Mouse (Mus musculus) limb, embryonic 12.5 days (tissue): ENCODE measurements around the gene Bcorl1. TPM values are rescaled to one million over a fixed set of nuclear protein-coding genes. Genes with fewer than 3 reads are reported as not detected.
A peak's percentile ranks its signal among the peaks of the same experiment; 100 is the strongest.

Source experiments
- ATAC-seq: fragments of 200-750 bp; cut with Nextera tagmentation; 2 replicates; pipeline ENCODE4 v1.8.0; 2017; ENCODE audit warnings: low read depth, moderate TSS enrichment; ENCODE audit not compliant: insufficient number of reproducible peaks, insufficient read depth, low FRiP score, low TSS enrichment
- H3K27ac ChIP-seq: fragments of 300-500 bp; sonication (generic); 2 replicates; pipeline ENCODE4 v1.5.1; 2016; ENCODE audit warnings: mild to moderate bottlenecking, moderate library complexity
- H3K27me3 ChIP-seq: fragments of 300-500 bp; sonication (generic); 2 replicates; pipeline ENCODE4 v1.6.1; 2016; ENCODE audit warnings: mild to moderate bottlenecking, moderate library complexity
- H3K36me3 ChIP-seq: fragments of 300-500 bp; sonication (generic); 2 replicates; pipeline ENCODE4 v1.6.1; 2016; ENCODE audit warnings: mild to moderate bottlenecking, moderate library complexity
- H3K4me1 ChIP-seq: fragments of 300-500 bp; sonication (generic); replicated peaks from 2 replicates; pipeline ENCODE4 v1.6.1; 2016
- H3K4me2 ChIP-seq: fragments of 300-500 bp; sonication (generic); 2 replicates; pipeline ENCODE4 v1.6.1; 2016; ENCODE audit warnings: mild to moderate bottlenecking, moderate library complexity
- H3K4me3 ChIP-seq: fragments of 300-500 bp; sonication (generic); replicated peaks from 2 replicates; pipeline ENCODE4 v1.5.1; 2016; ENCODE audit warnings: mild to moderate bottlenecking
- H3K9ac ChIP-seq: fragments of 300-500 bp; sonication (generic); replicated peaks from 2 replicates; pipeline ENCODE4 v1.6.1; 2016; ENCODE audit warnings: mild to moderate bottlenecking, moderate library complexity
- H3K9me3 ChIP-seq: fragments of 300-500 bp; sonication (generic); 2 replicates; pipeline ENCODE4 v1.6.1; 2016; ENCODE audit warnings: mild to moderate bottlenecking, moderate library complexity
- WGBS: fragments of 180-500 bp; shearing (Covaris S2); methylation state at CpG from one replicate; pipeline ENCODE4 v1.1.7; 2016; 5-methylcytosine and 5-hydroxymethylcytosine counted together
- polyA plus RNA-seq: library from polyadenylated mRNA; unstranded; fragments of >200 nt; fragmentation: Nextera tagmentation; extraction: Ambion mirVana; gene quantifications from 2 replicates; pipeline ENCODE4 v1.2.1, GENCODE M21; 2016

The Bcorl1 gene
- polyA plus RNA-seq, 1 experiment from 2014 or later = 5.3 TPM

DNA sequence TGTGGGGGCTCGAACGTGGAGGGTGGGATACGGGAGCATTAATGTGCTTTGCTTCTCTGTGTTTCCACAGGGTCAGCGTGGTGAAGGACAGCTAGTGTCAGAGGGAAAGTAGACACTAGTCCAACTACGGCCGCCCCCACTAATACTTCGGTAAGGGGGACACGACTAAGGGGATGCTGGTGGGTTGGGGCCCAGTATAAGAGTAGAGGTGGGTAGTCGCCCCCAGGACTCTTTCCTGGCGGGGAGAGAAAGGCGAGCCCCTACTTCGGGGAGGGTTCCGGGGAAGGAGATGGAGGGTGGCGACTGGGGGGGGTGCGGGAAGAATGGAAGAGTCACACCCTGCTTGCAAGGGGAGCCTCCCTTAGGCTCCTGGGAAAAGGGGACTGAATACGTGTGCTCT lies 1.6 kb downstream of the Bcorl1 start:
- Histone ChIP-seq H3K27ac (no peak overlapping the region), H3K4me1 (0 out of 2 replicates have a peak, but pooled peaks cover 3% of the 10 kb centered on the region), H3K36me3 (no peaks in the 10 kb centered on the region), H3K9ac (peak overlapping the region; percentile 61; the same call in 1 of the 2 replicates), H3K27me3 (peaks cover 53% of the 10 kb centered on the region), H3K9me3 (no peaks in the 10 kb centered on the region), H3K4me2 (peak overlapping the region; percentile 72), H3K4me3 (peak overlapping the region; percentile 55)
- WGBS = 11% methylated on average over 16 of the region's 16 CpGs
- ATAC-seq = 0 out of 2 replicates have a peak, but pooled peaks have one; percentile 1

DNA sequence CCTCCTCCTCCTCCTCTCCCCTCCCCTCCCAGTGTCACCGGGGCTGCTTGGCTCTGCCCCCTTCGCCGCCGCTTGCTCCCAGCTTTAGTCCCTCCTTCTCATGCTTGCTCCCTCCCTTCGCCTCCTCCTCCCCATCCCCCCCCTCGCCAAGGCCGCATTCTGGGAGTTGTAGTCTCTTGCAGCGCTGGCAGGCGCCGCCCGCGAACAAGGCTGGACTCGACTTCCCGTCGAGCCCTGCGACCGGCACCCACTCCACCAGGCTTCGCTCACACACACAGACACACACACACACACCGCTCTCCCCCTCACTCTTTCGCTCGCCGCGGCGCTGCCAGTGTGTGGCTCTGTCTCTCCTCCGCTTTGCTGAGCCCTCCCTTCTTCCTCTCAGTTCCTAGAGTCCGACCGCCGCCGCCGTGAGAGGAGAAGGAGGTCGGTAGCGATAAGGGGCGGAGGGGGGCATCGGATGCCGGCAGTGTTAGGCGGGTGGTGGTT lies 2.3 kb downstream of the Bcorl1 start:
- Histone ChIP-seq H3K9me3 (no peaks in the 10 kb centered on the region), H3K27ac (peak overlapping the region; percentile 69), H3K36me3 (no peaks in the 10 kb centered on the region), H3K4me3 (peak overlapping the region; percentile 55), H3K9ac (peak overlapping the region; percentile 64; the same call in 1 of the 2 replicates), H3K4me2 (peak overlapping the region; percentile 72), H3K4me1 (0 out of 2 replicates have a peak, but pooled peaks cover 3% of the 10 kb centered on the region), H3K27me3 (peaks cover 53% of the 10 kb centered on the region)
- ATAC-seq = peak; percentile 88
- WGBS = 11% methylated on average over 28 of the region's 36 CpGs

- H3K27ac ChIP-seq = peak overlapping the region; percentile 73
- H3K9ac ChIP-seq = peak overlapping the region; percentile 64
- H3K4me2 ChIP-seq = peak overlapping the region; percentile 72
- H3K36me3 ChIP-seq = no peaks in the 10 kb centered on the region
- ATAC-seq = 0 out of 2 replicates have a peak, but pooled peaks have one; percentile 0
- peaks cover 53% of the 10 kb centered on the region for H3K27me3 ChIP-seq
- H3K4me1 ChIP-seq = 0 out of 2 replicates have a peak, but pooled peaks cover 3% of the 10 kb centered on the region
- no peaks in the 10 kb centered on the region for H3K9me3 ChIP-seq
- H3K4me3 ChIP-seq = peak overlapping the region; percentile 55
- WGBS = 13% methylated on average over 24 of the region's 30 CpGs
Measured at GRCm38 (mm10) chrX:48343966-48344642, 2.9 kb downstream of the Bcorl1 start.

DNA sequence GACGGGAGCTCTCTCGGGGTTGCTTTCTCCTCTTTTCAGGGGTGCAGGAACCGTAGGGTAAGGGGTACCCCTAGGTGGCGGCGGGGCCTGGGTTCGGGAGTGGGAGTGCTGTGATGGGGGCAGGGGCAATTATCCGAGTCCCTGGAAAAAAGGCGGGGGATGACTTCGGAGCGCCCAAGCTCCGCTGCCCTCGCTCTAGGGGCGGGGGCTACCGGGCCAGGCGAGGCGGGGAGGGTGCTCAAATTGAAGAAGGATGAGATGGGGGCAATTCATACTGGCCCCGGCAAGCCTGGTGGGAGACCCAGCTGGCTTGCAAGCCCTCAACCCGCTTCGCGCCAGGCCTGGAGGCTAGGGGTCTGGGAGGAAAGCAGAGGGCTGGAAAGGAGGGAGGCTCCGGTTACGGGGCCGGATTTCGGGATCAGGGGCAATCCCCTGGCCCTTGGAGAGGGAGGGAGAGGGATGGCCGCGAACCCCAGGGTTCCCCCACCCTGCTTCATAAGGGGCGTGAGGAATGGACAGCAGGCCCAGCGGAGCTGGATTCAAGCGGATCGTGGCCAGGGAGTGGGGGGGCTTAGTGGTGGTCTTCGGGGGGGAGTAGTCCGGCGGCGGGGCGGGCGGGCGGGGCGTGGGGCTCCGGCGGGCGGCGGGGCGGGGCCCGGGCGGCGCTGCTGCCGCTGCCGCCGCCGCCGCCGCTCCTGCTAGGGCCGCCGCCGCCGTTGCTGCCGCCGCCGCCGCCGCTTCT lies 3.7 kb downstream of the Bcorl1 start:
- peaks cover 50% of the 10 kb centered on the region for H3K27me3 ChIP-seq
- H3K4me3 ChIP-seq = peak overlapping the region; percentile 55
- 0 out of 2 replicates have a peak, but pooled peaks cover 3% of the 10 kb centered on the region for H3K4me1 ChIP-seq
- ATAC-seq = no peak
- H3K36me3 ChIP-seq = no peaks in the 10 kb centered on the region
- no peaks in the 10 kb centered on the region for H3K9me3 ChIP-seq
- H3K9ac ChIP-seq = peak overlapping the region; percentile 64
- peak overlapping the region; percentile 73 for H3K27ac ChIP-seq
- 13% methylated on average over 27 of the region's 61 CpGs for WGBS
- H3K4me2 ChIP-seq = peak overlapping the region; percentile 72

- 13% methylated on average over 42 of the region's 45 CpGs for WGBS
- H3K4me2 ChIP-seq = peak overlapping the region; percentile 72
- H3K9me3 ChIP-seq = no peaks in the 10 kb centered on the region
- H3K9ac ChIP-seq = peak overlapping the region; percentile 63
- ATAC-seq = no peak
- H3K27ac ChIP-seq = peak overlapping the region; percentile 50; the same call in 1 of the 2 replicates
- peaks cover 49% of the 10 kb centered on the region for H3K27me3 ChIP-seq
- H3K4me3 ChIP-seq = peak overlapping the region; percentile 55
- 0 out of 2 replicates have a peak, but pooled peaks cover 3% of the 10 kb centered on the region for H3K4me1 ChIP-seq
- H3K36me3 ChIP-seq = no peaks in the 10 kb centered on the region
Measured at GRCm38 (mm10) chrX:48345385-48345932, 4.3 kb downstream of the Bcorl1 start.

DNA sequence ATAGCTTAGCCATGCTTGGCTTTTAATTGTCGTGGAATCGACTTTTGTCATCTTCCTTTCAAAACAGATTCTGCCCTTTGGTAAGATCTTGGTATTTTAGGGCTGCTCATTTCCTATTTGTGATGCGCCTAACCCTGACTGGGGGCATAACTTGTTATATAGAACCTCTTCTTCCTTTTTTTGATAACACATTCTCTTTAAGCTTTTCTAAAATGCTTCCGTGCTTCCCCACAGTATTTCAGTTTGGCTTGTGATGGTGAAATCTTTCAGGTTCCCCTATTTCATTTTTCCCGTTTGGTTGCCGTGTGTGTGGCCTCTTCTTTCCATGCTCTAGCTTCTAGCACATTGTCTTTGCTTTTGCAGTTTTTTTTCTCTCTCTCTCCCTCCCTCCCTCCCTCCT lies 14.2 kb downstream of the Bcorl1 start:
- no peak overlapping the region for H3K9ac ChIP-seq
- H3K9me3 ChIP-seq = no peaks in the 10 kb centered on the region
- no peaks in the 10 kb centered on the region for H3K4me1 ChIP-seq
- no peak overlapping the region for H3K4me2 ChIP-seq
- no peak overlapping the region for H3K27ac ChIP-seq
- WGBS = 87% methylated on average over 6 of the region's 6 CpGs
- no peak for ATAC-seq
- H3K36me3 ChIP-seq = no peaks in the 10 kb centered on the region
- H3K27me3 ChIP-seq = no peaks in the 10 kb centered on the region
- H3K4me3 ChIP-seq = no peak overlapping the region

- Histone ChIP-seq H3K36me3 (peaks cover 36% of the 10 kb centered on the region), H3K4me3 (no peak overlapping the region), H3K4me2 (no peak overlapping the region), H3K27ac (no peak overlapping the region; the same call in 1 of the 2 replicates), H3K4me1 (0 out of 2 replicates have a peak, but pooled peaks cover 7% of the 10 kb centered on the region), H3K27me3 (no peaks in the 10 kb centered on the region), H3K9me3 (no peaks in the 10 kb centered on the region), H3K9ac (no peak overlapping the region)
- no peak for ATAC-seq
- WGBS = 42% methylated on average over 15 of the region's 15 CpGs
Measured at GRCm38 (mm10) chrX:48365836-48366577, 24.8 kb downstream of the Bcorl1 start.

DNA sequence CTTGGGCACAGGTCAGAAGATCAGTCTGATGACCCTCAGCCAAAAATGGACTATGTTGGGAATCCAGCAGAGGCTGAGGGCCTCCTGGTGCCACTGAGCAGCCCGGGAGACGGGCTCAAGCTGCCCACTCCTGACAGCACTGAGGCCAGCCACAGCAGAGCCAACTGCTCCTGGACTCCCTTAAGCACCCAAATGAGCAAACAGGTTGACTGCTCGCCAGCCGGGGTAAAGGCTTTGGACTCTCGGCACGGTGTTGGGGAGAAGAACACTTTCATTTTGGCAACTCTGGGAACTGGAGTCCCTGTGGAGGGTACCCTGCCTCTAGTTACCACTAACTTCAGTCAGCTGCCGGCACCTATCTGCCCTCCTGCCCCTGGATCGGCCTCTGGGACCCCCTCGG lies 26.7 kb downstream of the Bcorl1 start:
- no peak overlapping the region for H3K4me2 ChIP-seq
- WGBS = 91% methylated on average over 9 of the region's 9 CpGs
- H3K27ac ChIP-seq = no peak overlapping the region
- H3K36me3 ChIP-seq = peaks cover 45% of the 10 kb centered on the region
- H3K9ac ChIP-seq = no peak overlapping the region
- no peak for ATAC-seq
- H3K9me3 ChIP-seq = no peaks in the 10 kb centered on the region
- H3K4me3 ChIP-seq = no peak overlapping the region
- H3K27me3 ChIP-seq = no peaks in the 10 kb centered on the region
- 0 out of 2 replicates have a peak, but pooled peaks cover 7% of the 10 kb centered on the region for H3K4me1 ChIP-seq

DNA sequence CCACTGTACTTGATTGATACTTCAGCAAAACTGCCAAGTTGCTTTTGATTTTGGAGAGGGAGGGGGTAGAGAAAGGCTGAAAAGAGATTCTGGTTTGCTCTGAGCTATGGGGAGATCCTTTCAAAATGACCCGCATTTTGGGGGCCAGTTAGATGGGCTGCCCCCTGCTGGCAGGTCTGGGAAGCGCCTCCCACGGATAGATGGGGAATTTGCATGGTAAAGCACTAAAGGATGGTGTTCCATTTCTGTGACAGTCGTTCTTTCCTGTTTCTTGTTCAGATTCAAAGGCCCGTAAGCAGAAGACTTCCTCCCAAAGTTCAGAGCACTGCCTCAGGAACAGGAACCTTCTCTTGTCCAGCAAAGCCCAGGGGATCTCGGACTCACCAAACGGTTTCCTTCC lies 42.5 kb downstream of the Bcorl1 start:
- Histone ChIP-seq H3K27ac (no peak overlapping the region), H3K27me3 (no peaks in the 10 kb centered on the region), H3K4me3 (no peak overlapping the region), H3K9me3 (no peaks in the 10 kb centered on the region), H3K4me1 (no peaks in the 10 kb centered on the region), H3K9ac (no peak overlapping the region), H3K36me3 (peaks cover 80% of the 10 kb centered on the region), H3K4me2 (no peak overlapping the region)
- WGBS = 48% methylated on average over 7 of the region's 7 CpGs
- no peak for ATAC-seq

DNA sequence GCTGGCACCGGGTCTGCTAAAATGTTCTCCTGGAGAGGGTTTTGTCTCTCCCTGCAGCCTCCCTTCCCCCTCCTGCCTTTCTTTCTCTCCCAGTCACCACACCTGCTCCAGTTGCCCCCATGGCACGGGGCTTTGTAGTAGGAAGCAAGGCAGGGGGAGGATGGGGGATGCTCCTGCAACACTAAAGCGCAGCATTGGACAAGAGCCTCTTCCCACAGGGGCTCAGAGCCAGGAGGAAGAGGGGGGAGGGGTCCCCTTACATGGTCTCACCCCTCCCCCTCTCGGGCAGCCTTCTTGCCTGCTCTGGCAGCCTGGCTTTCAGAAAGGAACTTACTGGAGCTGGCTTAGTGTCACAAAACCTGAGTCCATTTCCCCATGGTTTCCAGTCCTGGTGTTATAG lies 44.8 kb downstream of the Bcorl1 start:
- no peak overlapping the region for H3K27ac ChIP-seq
- H3K9me3 ChIP-seq = no peaks in the 10 kb centered on the region
- 64% methylated on average over 3 of the region's 4 CpGs for WGBS
- H3K27me3 ChIP-seq = no peaks in the 10 kb centered on the region
- H3K9ac ChIP-seq = no peak overlapping the region
- no peak for ATAC-seq
- H3K4me2 ChIP-seq = no peak overlapping the region
- H3K36me3 ChIP-seq = peaks cover 81% of the 10 kb centered on the region
- H3K4me3 ChIP-seq = no peak overlapping the region
- H3K4me1 ChIP-seq = no peaks in the 10 kb centered on the region
